Mouse (Mus musculus) kidney, postnatal 25 days (tissue): Measurements from ENCODE around the gene Brd2.

ENCODE experiments used
- DNase-seq, 2 experiments: peaks; one replicate each; pipeline ENCODE4 v3.0.0; 2021; ENCODE audit warnings: mixed read lengths in 2 of 2

Gene Brd2

GRCm38 (mm10) chr17:34131911-34132310 is 9.5 kb upstream of the Brd2 start:
- no peak for DNase-seq

GRCm38 (mm10) chr17:34130073-34130947 is 7.9 kb upstream of the Brd2 start:
- no peak for DNase-seq

- no peak for DNase-seq
Measured at GRCm38 (mm10) chr17:34128944-34129791, 6.7 kb upstream of the Brd2 start.

- no peak for DNase-seq
Measured at GRCm38 (mm10) chr17:34128264-34128937, 6.0 kb upstream of the Brd2 start.

DNA sequence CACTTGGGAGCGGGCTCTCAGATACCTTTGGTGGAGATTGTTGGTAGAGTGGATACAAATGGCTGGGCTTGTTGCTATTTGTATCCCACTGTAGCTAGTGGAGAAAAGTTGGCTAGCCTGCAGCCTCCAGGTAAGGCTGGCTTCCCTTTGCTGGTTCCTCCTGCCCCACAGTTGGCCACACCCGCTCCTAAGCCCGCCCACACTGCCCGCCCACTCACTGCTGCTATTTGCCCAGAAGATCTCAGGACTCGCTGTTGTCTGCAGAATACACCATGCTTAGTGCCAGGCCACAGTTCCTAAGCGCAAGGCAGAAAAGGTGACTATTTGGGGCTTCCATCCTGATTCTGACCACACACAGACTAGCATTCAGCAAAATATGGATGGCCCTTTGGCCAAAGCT is 5.0 kb upstream of the Brd2 start:
- DNase-seq = peak; percentile 81 to 89

GRCm38 (mm10) chr17:34126826-34127420 is 4.5 kb upstream of the Brd2 start:
- DNase-seq = no peak

- DNase-seq = no peak
Measured at GRCm38 (mm10) chr17:34124649-34125048, 2.2 kb upstream of the Brd2 start.

GRCm38 (mm10) chr17:34123518-34123917 is 1.1 kb upstream of the Brd2 start:
- DNase-seq = peak in 1 of 2 experiments; percentile 56

DNA sequence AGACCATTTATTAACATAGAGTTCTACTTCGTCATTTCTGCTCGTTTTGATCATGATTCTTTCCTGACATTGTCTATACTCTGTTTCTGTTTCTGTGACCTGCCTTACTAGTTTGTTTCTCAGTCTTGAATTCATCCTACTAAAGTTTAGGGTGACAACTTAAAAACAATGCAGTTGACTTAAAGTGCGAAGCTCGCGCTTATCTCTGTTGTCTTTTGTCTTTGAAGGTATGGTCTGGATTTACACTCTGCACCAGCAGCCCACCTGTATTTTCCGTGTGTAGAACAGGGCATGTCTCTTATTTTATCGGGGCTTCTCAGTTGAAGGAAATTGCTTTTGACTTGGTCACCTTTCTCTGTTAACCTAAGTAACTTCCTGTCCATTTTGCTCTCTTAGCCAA is 677 bp upstream of the Brd2 start:
- no peak for DNase-seq

GRCm38 (mm10) chr17:34121879-34122187 is 601 bp downstream of the Brd2 start:
- peak; percentile 82 to 92 for DNase-seq

DNA sequence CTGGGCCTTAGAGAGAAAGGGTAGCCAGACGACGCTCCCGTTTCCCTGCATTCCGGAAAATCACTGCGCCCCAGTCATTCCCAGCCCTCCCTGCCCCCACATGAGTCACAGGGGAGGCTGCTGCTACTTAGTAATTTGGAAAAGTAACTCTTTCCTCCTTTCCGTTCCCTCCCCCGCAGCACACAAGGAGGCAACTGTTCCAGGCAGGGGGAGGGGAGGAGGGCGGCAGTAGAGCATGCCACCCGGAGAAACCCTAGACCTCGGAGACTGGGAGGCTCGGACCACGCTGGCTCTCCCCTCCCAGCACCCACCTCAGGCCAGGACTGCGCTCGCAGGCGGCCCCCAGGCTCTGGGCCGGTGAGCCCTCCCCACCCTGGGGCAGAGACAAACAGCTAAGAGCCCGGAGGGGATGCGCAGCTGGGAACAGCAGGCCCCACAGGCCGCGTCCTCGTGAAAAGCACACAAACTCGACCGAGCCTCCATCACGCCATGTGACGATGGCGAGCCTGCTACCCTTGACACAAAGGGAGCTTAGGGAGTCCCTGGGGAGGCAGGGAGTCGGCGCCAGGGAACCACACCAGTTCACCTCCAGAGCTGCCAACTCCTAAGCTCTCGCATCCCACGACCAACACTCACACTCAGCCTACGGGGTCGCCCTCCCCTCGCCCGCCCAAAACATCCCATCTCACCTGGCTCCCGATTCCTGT is 1.1 kb downstream of the Brd2 start:
- peak; percentile 89 to 95 for DNase-seq

DNA sequence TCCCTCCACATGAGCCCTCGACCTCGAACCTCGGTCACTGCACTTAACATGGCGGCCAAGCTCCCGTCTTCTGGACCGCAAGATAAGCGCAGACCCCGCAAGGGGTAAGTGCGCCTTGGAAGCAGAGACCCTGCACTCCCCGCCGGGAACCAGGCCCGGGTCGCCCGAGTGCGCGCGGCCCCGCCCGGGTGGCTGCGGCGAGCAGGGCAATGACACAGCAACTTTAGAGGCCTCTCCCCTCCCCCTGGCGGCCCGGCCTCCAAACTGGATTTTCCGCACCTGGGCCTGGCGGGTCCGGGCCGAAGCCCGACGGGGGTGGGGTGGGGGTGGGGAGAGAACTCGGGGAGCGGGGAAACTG is 1.6 kb downstream of the Brd2 start:
- peak; percentile 90 to 96 for DNase-seq

GRCm38 (mm10) chr17:34120180-34120723 is 2.2 kb downstream of the Brd2 start:
- DNase-seq = peak; percentile 93 to 96

DNA sequence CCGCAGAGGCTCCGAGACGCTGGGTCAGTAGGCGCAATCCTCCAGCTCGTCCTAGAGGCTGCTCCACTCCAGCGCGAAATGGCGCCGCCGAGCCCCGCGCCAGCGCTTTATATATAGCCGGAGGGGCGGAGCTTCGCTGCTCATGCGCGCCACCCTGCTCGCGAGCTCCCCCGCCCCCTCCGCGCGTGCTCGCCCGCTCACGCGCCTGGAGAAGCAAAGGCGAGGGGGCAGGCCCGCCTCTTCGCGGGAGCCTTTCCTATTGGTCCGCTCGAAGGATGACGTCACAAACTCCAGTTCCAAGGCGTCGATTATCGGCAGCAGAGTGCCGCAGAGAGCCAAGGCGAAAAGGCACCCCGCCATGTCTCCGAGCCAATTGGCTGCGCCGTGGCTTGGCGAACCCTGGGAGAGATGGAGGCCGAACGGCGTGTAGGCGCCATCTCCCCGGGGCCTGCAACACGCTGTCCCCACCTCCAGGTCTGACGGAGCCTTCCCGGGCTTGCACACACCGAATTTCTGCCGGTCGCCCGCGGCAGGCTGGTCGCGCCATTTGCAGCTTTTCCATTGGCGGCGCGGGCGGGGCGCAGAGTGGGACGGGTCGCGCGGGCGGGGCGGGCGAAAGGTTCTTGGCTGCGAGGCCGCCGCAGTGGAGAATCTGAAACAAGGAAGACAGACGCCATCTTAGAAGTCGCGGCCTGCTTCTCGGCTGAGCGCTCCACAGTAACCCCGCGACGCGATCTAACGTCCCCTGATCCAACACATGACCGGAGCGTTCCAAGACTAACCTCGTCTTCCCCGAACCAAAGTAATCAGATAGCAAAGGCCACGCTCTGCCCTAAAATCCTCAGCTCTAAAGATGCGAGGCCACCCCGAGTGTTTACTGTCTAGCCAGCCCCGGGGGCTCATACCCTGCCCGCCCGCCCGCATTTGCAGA is 2.9 kb downstream of the Brd2 start, which contains the start of gene H2-DMa:
Gene H2-DMa, plus strand, starts transcription at position 293 of the 931 bp plus-strand sequence.
- DNase-seq = peak; percentile 98 to 99

GRCm38 (mm10) chr17:34118873-34119248 is 3.6 kb downstream of the Brd2 start:
- DNase-seq = no peak

DNA sequence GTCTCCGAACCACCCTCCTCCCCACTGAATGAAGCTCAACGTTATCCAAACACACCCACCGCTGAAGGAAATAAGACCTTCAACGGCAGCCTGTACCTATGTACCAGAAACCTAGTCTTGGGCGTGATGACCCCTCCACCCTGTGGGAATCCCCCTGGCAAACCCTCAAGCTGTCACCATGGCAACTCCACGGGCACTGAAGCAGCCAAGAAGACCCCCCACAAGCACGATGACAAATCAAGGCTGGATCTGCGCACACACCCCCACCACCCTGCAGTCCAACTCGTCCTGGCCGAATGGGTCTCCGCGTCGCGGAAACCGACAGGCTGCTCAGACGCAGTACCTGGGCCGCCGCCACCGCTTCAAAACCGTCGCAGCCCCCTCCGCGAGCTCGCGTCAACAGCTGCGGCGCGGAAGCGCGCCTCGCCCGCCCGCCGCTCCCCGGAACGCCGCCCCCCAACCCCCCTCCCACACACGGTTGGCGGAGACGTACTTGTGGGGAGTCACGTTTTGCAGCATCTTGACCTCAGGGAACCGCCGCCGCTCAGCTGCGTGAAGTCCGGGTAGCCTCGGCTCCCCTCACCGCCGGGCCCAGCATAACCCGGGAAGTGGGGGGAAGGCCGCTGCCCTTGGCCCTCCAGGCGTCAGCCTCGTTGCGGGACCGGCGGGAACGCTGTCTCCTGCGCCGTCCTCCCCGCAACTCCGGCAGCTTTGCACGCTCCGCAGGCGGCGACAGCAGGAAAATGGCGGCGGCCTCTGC is 4.1 kb downstream of the Brd2 start:
- DNase-seq = peak; percentile 37 to 66

- no peak for DNase-seq
Measured at GRCm38 (mm10) chr17:34117421-34118112, 4.9 kb downstream of the Brd2 start.

DNA sequence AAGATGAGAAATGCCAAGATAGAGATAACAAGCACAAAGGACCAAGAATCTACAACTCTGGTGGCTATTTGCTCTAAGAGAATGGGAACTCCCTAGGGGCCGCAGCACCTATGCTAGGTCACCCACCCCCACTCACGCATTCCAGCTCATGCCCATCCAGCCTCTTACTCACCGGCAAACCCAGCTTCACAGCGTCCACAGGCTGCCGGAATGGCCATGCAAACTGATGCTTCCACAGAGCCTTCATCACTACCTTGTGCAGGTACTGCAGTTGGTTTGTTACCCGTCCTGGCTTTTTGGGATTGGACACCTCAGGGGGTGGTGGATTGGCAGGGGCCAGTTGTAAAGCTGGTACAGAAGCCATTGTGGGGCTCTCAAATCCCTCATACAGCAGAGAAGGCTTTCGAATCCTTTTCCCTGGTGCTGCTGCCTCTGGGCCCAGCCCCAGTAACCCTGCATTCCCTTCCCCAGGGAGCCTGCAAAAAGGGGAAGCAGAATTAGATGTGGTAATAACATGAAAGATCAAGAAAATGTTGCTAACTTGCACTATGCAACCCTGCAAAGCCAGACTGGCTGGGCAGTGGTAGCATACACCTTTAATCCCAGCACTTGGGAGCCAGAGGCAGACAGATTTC is 5.6 kb downstream of the Brd2 start:
- DNase-seq = no peak

GRCm38 (mm10) chr17:34114114-34114513 is 8.3 kb downstream of the Brd2 start:
- DNase-seq = no peak
